Mouse (Mus musculus) bone marrow macrophage, adult 2 months (primary cell): ENCODE results near the gene Arhgef19.

Experiments used
- CTCF ChIP-seq: IDR thresholded peaks from 2 replicates; pipeline ENCODE4 v1.5.1; 2012; ENCODE audit warnings: low read depth, mild to moderate bottlenecking, low read length, moderate library complexity
- POLR2A ChIP-seq: IDR thresholded peaks from 2 replicates; pipeline ENCODE4 v1.6.1; 2012; ENCODE audit warnings: mild to moderate bottlenecking, low read depth, low read length, borderline replicate concordance

DNA sequence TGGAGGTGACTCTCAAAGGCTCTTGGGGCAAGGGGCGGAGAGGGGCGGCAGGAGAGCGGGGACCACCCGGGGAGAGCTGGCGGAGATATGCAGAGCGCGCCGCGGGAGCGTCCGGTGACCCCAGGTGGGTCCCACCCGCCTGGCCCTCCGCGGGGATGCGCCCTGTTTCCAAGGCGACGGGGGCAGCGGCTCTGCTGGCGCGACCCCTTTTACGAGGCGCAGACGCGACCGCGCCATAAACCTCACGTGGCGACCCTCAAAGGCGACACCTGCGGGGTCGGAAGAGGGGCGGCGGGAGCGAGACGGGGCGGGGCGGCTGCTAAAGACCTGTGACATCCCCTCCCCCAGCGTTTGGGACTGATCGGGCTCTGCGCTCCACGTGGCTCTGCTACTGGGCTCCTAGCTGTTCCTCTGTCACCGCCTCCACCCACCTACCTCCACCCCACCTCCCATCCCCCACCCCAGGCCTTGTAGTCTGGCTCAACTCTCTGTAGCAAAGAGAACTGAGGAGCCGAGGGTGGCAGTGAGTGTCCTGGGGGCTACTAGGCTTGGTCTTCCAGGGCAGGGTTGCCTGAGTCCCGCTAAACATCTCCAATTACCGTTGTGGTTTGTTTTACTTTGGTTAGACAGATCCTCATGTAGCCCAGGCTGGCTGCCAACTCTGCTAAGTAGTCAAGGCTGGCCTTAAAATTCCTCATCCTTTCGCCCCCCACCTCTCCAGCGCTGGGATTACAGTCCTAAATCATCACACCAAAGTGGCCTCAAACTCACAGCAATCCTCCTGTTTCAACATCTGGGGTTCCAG is 52.5 kb downstream of the Arhgef19 start:
- TF ChIP-seq CTCF: no peak
- TF ChIP-seq POLR2A: no peak
